Mouse (Mus musculus) cortical plate, adult 2 months (tissue): ENCODE measurements at regions not wholly inside any gene's neighbourhood (a gene's known extent, or its start where the extent isn't known, plus 50 kb on each side); places are given as distances from the start of the nearest gene placed in this dataset.
A peak's percentile ranks its signal among the peaks of the same experiment; 100 is the strongest.

ENCODE experiments used
- H3K27ac ChIP-seq: fragments of 200-500 bp; 2 replicates; pipeline ENCODE4 v1.5.1; 2012; ENCODE audit warnings: low read length, control low read depth, inconsistent platforms; ENCODE audit not compliant: insufficient read depth
- H3K4me1 ChIP-seq: fragments of 200-500 bp; 2 replicates; pipeline ENCODE4 v1.6.1; 2011; ENCODE audit warnings: low read length; ENCODE audit not compliant: control insufficient read depth, insufficient read depth
- H3K4me3 ChIP-seq: fragments of 200-500 bp; 2 replicates; pipeline ENCODE4 v1.5.1; 2011; ENCODE audit warnings: mild to moderate bottlenecking, low read length, control low read depth; ENCODE audit not compliant: insufficient read depth
- CTCF ChIP-seq: fragments of 200-500 bp; IDR thresholded peaks from 2 replicates; pipeline ENCODE4 v1.5.1; 2011; ENCODE audit warnings: mild to moderate bottlenecking, control low read depth, low read length; ENCODE audit not compliant: insufficient read depth; ENCODE audit errors: extremely low read depth
- POLR2A ChIP-seq: fragments of 200-500 bp; IDR thresholded peaks from 2 replicates; pipeline ENCODE4 v1.6.1; 2011; ENCODE audit warnings: mild to moderate bottlenecking, low read length, control low read depth; ENCODE audit not compliant: insufficient read depth; ENCODE audit errors: extremely low read depth

DNA sequence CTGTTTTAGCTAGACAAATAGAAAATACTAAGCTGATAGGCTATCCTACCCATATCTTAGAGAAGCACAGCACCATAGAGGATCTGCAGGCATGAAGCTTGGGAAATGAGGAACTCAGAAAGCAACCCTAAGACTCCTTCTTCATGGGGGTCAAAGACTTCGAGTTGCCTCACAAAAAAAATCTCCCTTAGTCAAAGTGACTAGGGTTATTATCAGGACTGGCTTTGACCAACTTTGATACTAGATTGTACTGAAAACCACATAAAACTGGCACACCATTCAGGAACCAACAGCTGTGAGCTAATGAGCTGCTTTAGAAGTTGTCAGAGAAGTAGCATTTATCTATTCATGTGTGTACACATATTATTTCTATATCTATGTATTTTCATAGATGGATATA lies 931.2 kb upstream of the Gm7489 start:
- Histone ChIP-seq H3K4me1 (no peaks in the 10 kb centered on the region), H3K4me3 (no peak overlapping the region), H3K27ac (no peak overlapping the region)
- no peak for TF ChIP-seq POLR2A
- TF ChIP-seq CTCF = no peak

DNA sequence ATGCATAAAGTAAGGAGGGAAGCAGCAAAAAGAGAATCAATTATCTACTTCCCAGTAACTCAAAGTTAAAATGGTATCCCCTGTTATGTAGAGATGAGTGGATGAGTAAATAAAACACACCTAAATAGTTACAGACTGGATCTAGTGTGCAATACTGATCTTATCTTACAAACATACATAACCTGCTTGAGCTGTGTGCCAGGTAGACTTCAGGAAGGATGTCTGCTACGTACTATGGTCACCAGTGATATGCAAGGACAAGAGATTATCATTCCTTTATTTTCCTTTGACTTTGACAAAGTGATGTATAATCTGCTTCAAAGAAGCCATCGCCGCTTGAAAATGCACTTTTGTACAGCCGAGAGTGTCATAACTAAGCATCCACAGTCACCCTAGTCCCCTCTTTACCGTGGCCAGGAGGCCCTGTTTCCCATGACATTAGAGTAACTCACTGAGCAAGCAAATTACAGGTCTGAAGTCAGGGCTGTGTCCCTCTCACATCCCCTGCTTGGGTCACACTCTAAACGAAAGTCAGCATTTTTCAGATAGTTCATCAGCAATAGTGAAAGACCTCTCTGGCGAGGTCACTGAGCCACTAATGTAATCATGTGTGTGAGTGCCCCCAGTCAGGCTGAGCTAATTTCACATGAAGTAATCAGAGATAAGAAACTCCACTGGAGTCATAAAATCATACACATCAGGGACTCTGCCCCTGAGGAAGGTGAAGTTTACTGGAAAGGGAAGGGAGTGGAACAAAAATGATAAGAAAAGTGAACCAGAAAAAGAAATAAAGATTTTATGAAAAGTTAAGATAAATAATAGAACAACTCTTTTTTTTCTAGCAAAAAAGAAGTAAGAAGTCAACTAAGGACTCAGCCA lies 929.8 kb upstream of the Gm7489 start:
- H3K4me1 ChIP-seq = no peaks in the 10 kb centered on the region
- no peak for TF ChIP-seq POLR2A
- no peak for TF ChIP-seq CTCF

DNA sequence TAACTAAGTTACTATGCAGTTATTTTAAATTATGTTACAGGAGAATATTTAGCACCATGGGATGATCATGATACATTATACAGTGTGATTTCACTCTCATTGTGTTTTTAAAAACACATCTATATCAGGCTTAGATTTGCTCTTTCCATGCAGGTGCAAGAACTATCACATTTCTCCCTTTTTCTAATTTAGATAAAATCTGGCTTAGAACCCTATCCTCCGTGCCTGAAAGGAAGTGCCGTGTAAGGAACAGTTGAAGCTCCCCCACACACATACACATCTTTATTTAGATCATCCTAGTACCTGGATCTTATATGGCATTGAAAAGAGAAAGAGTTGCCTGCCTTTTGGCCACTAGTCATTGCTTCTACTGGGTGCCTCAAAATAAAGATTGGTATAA lies 925.0 kb upstream of the Gm7489 start:
- TF ChIP-seq CTCF = no peak
- no peak for TF ChIP-seq POLR2A
- H3K27ac ChIP-seq = no peak overlapping the region
- H3K4me1 ChIP-seq = no peaks in the 10 kb centered on the region

More for the DNA sequence above, 929.8 kb upstream of the Gm7489 start:
- H3K27ac ChIP-seq = no peak overlapping the region
- no peak overlapping the region for H3K4me3 ChIP-seq

GRCm38 (mm10) chr15:52961491-52961890 lies 923.2 kb upstream of the Gm7489 start:
- Histone ChIP-seq H3K4me3 (no peak overlapping the region), H3K4me1 (no peaks in the 10 kb centered on the region), H3K27ac (no peak overlapping the region)
- TF ChIP-seq CTCF = no peak
- TF ChIP-seq POLR2A = no peak

More for the DNA sequence above, 925.0 kb upstream of the Gm7489 start:
- H3K4me3 ChIP-seq = no peak overlapping the region

DNA sequence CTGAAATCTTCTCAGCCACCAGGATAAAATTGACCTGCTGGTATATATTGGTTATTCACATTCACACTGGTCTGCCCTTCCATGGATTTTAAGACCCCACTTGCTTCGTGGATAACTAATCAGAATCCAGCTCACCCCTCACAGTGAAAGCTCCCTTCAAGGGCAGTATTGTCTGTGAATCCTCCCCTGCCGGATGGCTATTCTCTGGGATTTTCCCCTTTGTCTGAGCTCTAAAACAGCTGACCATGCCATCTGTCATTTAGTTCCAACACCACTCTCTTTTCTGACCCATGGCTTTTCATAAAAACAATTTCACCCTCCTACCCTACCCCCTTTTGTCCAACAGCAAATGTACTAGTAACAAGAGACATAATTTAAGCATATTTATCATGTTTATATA lies 920.8 kb upstream of the Gm7489 start:
- H3K4me1 ChIP-seq = no peaks in the 10 kb centered on the region
- no peak overlapping the region for H3K4me3 ChIP-seq
- TF ChIP-seq POLR2A (no peak), CTCF (no peak)
- H3K27ac ChIP-seq = no peak overlapping the region

DNA sequence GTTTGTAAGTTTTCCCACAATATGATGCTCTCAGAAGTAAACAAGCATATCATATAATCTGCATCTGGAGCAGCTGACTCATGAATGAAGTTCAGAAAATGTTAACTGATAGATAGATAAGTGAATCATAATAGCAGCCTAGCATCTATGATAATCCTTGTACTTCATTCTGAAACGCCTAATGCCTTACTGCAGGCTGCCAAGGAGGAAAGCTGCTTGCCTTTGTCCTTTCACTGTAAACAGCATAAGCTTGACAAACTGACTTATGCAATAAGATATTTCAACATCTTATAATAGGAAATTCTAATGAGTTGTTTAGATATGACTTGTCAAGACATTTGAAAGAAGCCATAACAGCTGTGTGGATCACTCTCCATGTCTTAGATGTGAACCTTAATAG lies 920.3 kb upstream of the Gm7489 start:
- Histone ChIP-seq H3K4me1 (no peaks in the 10 kb centered on the region), H3K4me3 (no peak overlapping the region), H3K27ac (no peak overlapping the region)
- no peak for TF ChIP-seq POLR2A
- TF ChIP-seq CTCF = no peak

DNA sequence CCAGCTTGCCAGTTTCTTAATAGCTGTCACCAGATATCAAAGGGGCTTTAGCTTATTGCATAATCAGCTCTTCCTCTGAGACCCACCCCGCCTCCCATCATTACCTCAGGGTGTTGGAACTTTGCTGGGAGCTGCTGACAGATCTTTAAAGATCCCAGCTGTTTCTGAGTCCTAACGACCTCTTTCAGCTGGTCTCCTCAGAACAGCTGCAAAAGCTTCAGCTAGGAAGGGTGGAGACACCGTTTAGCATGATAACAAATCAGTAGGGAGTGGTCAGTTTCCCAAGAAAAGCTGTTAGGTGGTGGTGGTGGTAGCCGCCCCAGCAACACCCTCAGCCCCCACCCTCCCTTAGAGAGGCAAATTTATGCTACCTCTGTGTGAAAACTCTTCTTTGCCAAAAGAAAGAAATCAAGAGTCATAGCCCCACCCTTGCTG lies 916.9 kb upstream of the Gm7489 start:
- no peak overlapping the region for H3K27ac ChIP-seq
- H3K4me1 ChIP-seq = no peaks in the 10 kb centered on the region
- H3K4me3 ChIP-seq = no peak overlapping the region
- TF ChIP-seq POLR2A (no peak), CTCF (no peak)

DNA sequence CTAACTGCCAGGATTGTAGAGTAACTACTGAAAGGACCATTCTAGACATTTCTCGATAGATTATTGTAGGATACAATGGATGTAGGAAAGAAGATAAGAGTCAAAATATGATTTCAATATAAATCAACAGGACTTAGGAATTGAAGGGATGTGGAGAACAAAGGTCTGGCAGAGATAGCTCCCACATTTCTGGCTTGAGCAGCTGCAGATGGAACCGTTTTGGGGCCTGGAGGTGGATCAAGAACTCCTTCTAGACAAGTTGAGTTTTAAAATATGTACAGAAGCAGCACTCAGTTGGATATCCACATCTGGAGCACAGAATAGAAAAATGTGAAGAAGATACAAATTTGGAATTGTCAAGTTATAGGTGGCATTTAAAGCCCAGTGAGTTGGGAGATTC lies 901.9 kb upstream of the Gm7489 start:
- H3K4me1 ChIP-seq = no peaks in the 10 kb centered on the region
- TF ChIP-seq POLR2A = no peak
- TF ChIP-seq CTCF = no peak
- no peak overlapping the region for H3K27ac ChIP-seq
- H3K4me3 ChIP-seq = no peak overlapping the region

GRCm38 (mm10) chr15:52990580-52990979 lies 894.1 kb upstream of the Gm7489 start:
- TF ChIP-seq POLR2A = no peak
- TF ChIP-seq CTCF = no peak
- Histone ChIP-seq H3K27ac (no peak overlapping the region), H3K4me3 (no peak overlapping the region), H3K4me1 (peaks cover 5% of the 10 kb centered on the region)

- peaks cover 6% of the 10 kb centered on the region for H3K4me1 ChIP-seq
- no peak overlapping the region for H3K4me3 ChIP-seq
- no peak for TF ChIP-seq CTCF
- TF ChIP-seq POLR2A = no peak
- peak overlapping the region; percentile 67 for H3K27ac ChIP-seq
Measured at GRCm38 (mm10) chr15:52994351-52994750, 890.4 kb upstream of the Gm7489 start.
